Mouse (Mus musculus): ENCODE results near the gene Ntng2.

Gene Ntng2

DNA sequence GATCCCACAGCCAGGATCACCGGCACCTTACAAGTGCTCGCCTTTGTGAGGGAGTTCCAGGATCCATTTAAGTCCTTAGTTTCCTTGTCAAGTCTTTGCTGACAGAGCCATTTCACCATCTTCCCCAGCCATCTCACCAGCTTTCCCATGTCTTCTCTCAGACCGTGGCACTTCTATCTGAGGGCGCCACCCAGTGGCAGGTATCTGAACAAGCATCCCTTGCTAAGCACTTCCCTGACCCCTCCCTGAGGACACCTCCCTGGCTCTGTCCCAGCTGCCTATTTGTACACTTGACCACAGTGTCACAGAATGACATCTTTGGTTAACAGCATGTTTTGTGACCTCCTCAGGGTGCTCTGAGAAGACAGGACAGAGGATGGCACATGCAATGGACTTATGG is 15.2 kb downstream of the Ntng2 start:
- peak; percentile 65 for DNase-seq (ENCODE audit: low read depth, low spot score)

DNA sequence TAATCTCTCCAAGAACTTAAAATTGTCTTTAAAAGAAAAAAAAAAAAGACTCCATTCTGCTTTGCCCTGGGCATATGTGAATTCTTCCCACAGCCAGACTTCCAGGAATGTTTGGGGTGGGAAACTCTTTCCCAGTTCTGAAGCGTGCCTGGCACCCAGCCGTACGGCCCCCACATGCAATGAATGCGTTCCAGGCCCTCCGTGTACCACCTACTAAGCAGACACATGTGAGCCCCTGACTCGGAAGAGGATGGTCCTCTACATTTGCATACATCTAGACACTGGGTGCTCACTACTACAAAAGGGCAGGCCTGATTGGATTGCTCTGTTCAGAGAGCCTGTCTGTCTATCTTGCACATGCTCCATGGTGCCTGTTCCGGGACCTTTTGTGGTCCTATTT is 17.0 kb downstream of the Ntng2 start:
- no peak for DNase-seq (ENCODE audit: low read depth, low spot score)

DNA sequence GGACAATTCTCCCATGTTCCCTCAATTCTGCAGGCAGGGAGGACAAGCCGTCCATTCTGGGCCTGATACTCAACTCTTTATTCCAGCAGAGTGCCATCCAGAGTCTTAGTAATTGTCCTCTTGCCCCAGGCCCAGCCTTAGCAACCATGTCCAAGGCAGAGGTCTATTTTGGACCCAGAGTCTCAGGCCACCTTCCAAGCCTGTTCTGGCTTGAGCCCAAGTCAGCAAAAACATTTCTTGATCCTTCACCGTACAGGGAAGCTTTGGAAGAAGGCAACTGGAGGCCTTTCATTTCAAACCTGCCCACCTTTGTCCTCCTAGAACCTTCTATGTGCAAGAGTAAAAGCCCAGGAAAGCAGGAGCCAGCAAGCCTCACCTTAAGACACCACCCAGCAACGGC is 17.8 kb downstream of the Ntng2 start:
- no peak for DNase-seq (ENCODE audit: low read depth, low spot score)

DNA sequence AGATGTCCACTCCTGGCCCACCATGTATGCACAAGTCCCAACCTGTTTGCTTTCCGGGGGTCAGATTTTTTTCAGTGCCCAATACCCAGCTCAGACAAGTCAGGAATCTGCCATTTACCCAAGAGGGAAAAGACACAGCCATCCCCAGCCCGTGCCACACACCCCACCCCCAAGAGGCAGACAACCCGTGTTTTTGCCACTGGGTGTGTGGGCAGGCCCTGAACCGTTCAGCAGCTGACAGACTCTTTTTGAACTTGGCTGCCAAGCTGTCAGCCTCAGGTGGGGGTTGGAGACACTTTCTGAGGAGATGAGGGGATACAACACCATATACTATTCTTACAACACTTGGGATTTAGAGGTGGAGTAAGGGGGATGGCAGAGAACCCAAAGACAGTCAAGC is 18.8 kb downstream of the Ntng2 start:
- no peak for DNase-seq (ENCODE audit: low read depth, low spot score)

DNA sequence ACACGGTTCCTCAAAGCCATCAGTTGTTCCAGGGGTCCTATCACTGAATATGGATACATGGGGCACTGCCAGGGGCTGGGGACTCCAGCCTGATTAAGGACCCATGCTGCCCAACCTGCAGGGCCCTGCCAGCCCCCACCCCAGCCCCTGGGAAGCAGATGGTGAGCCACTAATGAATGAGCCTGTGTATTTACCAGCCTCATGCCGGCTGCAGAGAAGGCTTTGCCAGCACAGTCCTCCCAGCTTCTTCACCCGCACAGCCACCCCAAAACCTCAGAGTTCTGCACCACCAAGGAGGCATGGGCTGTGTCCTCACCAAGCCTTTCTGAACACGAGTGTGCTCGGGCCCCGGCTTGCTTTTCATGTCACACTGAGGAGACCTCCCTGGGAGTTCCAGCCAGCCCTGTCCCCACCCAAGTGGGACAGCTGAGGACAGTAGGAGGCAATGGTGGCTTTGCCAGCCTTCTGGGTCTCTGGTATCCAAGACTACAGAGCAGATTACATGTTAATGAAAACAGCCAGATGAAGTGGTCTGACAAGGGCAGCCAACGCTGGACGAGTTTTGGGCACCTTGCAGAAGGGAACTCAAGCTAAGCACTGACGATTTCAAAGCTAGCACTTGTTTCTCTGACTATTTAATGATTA is 22.5 kb downstream of the Ntng2 start:
- DNase-seq (ENCODE audit: low read depth, low spot score): no peak

DNA sequence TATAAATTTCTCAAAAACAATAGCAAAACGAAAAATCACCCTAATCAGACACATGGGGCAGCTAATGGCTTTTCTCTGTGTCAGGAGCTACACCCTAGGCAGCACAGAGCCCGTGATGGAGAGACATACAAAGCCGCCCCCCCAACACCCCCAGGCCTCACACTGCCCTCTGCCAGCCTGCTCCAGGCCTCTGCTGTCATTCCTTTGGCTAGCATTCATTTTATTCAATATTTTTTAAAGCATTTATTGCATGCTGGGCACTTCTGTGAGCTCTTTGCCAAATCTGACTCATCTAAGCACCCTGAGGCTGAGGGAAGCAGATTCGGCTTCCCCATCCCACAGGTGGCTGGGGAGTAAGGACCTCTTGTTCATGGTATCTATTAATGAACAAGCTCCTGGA is 26.1 kb downstream of the Ntng2 start:
- DNase-seq (ENCODE audit: low read depth, low spot score): no peak

DNA sequence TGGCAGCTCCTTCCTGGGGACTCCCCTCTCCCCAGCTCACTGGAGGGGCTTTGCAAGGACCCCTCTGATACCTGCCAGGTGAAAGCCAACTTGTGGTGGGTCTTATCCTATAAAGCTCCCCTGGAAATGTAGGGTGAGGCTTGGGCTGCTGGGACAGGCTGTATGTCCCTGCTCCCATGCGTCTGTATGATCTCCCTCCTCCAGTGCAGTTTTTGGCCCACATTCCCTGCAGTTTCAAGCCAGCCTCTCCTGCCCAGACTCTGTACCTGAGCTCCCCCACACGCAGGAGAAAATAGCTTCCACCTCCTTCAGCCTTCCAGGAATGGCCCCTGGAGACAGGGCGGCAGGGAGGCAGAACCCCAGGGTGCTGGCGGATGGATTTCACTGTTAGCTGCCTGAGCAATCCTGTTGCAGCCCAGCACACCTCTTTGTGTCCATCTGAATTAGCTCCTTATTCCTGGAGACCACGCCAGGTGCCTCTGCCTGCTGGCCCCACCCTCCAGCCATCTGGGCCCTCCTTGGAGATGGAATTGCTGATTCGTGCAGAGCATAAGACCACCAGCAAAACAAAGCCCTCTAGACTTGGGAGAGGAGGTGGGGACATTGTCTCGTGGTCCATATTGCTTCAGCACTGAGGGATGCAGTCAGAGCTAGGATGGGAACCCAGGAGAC is 29.1 kb downstream of the Ntng2 start:
- DNase-seq (ENCODE audit: low read depth, low spot score): no peak

DNA sequence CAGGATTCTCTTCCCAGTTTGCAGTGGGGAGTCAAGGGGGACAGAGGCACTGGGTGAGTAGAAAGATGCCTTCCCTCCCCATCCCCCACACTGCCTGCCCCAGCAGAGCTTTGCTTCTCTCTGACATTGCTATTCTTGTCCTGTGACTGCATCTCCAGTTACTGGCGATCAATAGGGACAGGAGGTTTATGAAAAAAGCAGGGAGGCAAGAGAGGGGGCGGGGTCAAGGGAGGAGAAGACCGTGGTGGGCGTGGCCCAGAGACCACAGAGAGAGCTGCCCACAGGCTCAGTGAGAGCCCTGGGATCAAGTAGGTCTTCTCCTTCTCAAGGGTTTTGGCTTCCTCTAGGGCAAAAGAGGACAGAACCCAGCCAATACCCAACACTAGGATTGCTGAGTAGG is 30.5 kb downstream of the Ntng2 start:
- DNase-seq (ENCODE audit: low read depth, low spot score): peak; percentile 11

DNA sequence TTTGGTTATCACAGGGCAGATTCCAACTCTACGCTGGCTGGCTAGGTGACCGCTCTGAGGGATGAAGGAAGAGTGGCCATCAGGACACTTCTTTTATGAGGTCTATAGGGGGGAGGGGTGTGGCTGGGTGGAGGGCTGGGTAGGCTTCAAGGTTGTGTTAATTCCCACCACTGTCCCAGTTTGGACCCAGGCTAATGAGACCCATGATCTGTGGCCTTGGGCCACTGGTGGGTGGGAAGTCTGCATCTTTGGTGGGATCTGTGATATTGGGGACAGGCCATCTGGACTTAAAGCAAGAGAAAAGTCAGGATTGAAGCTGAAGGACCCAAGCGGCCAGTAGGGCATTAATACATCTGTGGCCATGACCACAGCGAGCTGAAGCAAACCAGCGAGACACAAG is 34.0 kb downstream of the Ntng2 start:
- DNase-seq (ENCODE audit: low read depth, low spot score): no peak

DNA sequence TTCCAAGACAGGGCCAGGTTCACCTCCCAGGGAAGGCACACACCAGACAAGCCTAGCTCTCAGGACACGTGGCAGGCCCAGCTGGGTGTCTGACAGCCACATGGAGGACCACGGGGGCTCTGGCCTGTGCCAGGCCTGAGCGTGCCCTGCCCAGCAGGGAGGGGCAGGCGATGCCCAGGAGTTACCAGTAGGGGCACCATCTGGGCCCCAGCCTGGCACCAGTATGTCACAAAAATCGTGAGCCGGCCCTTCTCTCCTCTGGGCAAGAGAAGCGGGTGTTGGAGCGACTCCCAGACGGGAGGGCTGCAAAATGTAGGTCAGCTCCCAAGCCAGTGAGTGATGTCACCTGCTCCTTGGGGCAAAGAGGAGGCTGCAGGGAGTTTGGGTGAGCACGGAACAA is 34.9 kb downstream of the Ntng2 start:
- DNase-seq (ENCODE audit: low read depth, low spot score): no peak

DNA sequence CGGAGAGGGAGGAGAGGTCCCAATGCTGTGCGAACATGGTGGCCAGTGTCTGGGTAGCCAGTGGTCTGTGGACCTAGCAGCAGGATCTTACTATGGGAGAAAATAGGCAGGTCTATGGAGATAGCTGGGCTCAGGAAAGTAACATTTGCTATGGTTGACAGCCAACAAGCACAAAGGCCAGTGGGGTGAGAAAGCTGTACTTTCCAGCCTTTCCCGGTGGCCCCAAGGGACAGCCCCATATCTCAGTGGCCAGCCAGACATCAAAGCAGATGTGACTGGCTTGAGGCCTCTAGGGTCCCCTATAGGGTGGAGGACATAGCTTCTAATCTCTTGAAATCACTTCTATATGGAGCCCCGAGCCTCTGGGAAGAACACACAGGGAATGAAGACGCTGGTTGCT is 35.8 kb downstream of the Ntng2 start:
- no peak for DNase-seq (ENCODE audit: low read depth, low spot score)

DNA sequence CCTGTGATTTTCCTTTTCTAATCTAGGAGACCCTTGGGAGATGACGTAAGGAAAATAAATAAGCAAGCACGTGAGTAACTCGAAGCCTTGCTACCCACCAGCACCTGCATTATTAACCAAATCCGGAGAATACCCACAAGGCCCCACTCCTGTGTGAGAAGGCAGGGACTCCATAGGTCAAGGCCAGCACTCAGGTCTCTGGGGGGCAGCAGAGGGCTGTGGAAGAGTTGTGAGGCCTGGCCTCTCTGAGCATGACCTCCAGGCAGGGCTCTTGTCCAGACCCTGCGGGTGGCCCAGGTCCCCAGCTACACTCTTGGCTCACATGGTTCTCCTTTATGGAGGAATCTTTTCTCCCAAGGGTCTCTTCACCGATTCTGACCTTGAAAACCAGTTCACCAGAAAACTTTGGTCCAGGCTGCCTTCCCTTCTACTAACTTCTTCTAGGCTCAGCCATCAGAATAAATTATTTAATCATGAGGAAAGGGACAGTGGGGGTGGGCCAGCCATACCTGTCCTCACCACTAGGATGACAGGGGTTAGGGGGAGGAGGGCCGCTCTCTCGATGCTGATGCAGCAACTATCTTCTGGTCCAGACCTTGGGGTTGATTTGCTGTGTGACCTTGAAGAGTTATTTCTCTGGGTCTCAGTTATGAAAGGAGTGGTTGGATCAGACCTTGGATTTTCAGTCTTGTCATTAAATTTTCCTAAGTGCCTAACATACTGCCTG is 36.4 kb downstream of the Ntng2 start:
- peak; percentile 22 for DNase-seq (ENCODE audit: low read depth, low spot score)

DNA sequence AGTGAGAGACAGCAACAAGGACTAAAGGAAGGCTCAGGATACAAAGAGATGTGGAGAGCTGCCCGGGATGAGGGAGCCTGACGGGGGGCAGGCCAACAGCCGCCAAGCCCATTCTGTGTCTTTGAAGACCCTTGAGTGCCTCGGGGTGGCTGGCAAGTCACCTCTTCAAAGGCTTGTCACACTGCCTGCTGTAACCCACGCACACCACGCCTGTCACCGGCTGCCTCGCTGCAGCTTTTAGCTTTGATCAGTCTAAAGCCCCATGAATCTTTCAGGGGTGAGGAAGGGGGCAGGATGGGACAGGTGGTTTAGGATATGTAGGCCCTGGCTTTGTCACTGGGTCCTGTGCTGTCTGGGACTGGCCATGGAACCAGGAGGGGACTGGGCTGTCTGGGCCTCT is 46.6 kb downstream of the Ntng2 start:
- no peak for DNase-seq (ENCODE audit: low read depth, low spot score)

DNA sequence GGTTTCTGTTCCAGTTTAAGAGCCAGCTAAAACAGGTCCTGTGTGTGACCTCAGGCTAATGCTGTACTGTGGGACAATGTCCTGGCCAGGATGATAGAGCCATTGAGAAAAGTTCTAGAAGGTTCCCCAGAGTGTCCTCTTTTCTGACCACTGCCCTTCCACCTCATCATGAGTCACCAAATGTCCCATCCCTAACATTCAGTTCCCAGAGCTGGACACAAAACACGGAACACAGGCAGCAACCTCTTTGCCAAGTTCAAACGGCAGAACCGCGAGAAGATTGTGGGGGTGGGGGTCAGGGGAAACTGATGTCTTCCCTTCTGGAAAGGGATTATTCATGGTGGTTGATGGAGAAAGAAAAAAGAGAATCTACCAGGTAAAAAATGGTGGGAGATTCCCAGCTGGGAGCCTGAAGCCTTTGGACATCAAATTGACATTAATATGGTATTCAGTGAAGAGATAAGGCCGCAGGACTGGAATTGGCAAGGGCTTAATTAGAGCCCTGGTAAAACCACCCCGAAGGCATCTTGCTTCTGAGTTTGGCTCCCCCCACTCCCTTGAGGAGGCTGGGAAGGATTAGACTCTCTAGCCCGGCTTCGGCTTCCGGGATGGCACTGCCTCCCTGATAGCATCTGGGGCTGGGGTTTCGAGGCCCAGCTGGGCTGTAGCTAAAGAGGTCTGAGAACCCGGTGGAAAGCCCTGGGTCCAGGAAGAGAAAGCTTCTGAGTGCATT is 51.4 kb downstream of the Ntng2 start:
- DNase-seq (ENCODE audit: low read depth, low spot score): no peak

DNA sequence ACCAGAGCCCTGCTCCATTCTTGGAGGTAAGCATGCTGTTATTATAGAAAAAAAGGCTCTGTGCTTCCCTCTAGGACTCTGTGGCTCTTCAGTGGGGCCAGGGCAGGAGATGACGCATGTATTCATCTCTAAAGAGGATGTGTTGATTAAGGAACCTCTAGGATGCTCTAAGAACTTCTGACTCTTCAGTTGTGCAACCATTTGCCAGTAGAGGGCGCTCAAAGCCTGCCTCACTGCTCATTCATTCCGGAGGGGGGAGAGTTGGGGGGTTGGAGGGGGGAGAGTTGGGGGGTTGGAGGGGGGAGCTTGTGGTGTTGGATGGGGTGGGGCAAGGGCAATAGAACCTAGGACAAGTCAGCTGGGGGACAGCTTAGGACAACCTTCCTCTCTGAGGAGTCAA is 52.9 kb downstream of the Ntng2 start:
- peak; percentile 51 for DNase-seq (ENCODE audit: low read depth, low spot score)

DNA sequence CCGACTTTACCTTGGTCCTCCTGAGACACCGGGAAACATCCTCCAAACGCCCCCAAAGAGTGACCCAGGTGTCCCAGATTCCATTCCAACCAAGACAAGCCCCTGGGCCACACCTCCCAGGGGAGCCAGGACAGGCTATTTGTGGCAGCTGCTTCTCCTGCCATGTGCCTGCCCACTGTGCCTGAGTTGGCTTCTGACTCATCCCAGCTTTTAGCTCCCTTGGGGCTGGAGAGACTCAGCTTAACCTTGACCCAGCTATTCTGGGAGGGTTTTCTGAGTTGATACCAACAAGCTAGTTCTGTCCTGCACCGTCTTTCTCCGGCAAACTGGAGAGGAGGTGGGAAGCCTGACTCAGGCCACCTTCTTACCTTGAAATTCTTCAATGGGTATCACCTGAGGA is 54.4 kb downstream of the Ntng2 start:
- no peak for DNase-seq (ENCODE audit: low read depth, low spot score)

DNA sequence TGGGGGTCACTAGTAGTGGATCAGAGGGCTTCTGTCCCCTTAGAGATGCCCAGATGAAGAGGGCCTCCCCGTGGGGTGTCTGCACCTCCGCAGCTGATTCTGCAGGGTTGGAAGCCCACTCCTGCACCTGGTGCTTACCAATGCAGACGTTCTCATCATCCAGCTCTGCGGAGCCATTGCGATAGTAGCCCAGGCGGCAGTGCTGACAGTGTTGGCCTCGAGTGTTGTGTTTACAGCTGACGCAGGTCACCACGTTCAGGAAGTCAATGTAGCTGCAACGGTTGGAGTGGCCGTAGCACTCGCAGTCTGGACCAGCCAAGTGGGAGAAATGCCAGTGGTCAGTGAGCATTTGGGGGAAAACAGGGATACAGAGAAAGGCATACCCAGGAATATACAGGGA is 56.0 kb downstream of the Ntng2 start:
- DNase-seq (ENCODE audit: low read depth, low spot score): no peak

DNA sequence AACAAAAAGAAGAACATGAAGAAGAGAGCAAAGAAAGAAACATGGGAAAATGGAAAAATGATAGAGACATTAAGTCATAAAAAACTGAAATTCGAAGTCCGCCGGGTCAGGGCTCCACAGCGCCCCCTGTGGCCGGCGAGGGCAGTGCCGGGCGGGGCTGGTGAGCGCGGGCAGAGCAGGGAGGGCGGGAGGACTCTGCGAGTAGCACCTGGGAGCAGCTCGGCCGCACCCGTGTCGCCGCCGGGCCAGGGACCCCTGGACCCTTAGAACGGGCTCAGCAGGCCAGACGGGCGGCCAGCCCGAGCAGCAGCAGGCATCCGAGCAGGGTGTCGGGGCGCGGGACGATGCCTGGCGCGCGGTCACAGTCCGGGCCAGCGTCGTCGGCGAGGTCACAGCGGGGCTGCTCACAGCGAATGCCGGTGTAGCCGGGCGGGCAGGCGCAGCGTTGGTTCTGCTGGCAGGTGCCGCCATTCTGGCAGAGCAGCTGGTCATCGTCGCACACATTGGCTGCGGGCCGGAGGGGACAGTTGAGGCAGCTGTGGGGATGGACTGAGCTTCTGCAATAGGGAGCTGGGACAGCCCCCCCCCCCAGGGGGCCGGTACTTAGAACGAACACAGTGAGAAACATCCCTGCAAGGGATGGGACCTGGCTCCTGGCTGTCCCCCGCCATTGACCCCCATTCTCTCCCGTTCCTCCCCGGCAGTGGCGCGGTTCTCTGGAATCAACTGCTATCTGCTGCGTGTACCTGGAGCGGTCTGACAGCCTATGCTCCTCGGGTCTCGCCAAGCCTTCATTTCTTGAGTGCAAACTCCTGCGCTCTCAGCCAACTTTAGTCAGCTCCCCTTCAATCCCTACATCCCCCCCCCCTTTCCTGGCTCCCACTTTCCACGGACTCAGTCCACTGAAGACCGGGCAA is 58.0 kb downstream of the Ntng2 start:
- peak; percentile 60 for DNase-seq (ENCODE audit: low read depth, low spot score)

DNA sequence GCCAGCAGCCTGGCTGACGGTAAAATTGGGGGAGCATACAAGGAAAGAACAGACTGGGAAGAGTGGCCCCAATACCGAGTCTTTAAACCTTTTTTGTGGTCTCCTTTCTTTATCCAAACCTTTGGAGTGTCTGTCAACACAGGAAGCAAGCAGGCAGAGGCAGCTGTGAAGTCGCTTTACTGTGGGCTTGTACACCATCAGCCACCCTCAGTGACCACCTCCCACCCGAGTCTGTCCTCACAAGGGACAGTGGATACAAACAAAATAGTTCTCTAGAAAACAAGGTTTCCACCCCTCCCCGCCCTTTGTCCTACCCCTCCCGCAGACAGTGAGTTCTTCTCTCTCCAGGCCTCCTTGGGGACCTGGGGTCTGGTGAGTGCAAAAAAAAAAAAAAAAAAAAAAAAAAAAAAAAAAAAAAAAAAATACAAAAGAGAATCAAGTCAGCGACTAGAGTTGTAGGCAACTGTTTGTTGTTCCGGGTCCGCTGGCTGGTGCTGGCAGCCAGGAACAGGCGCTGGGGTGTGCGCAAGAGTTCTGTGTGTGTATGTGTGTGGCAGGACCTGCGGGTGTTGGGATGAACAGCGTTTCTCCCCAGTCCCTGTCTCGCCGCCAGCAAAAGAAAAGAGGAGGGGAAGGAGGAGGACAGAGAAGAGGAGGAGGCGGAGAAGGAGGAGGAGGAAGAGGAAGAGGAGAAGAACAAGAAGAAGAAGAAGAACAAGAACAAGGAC is 58.8 kb downstream of the Ntng2 start:
- no peak for DNase-seq (ENCODE audit: low read depth, low spot score)

DNA sequence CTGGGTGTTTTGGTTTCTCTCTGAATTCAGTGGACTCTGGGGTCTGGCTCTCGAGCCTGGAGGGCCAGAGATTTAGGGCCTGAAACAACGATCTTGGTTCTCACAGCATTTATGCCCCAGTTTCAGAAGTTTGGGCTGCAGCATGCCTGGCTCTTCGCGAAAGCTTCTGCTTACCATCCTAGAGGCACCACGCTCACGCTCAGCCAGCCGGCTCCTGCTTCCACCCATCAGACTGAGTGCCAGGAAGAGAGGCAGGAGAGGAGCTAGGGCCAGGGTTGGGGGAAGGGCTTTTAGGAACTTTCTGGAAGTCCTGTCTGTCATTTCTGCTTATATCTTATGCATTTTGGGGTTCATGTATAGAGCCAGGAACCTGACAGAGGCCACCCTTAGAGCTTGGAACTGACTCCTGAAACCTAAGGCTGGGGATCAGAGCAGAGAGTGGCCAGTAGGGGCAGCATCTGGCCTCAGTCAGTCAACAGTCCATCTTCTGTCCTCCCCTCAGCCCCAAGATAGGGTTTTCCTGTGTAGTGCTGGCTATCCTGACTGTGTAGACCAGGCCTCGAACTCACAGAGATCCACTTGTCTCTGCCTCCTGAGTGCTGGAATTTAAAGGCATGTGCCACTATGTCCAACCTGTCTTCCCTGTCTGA is 60.1 kb downstream of the Ntng2 start:
- DNase-seq (ENCODE audit: low read depth, low spot score): peak; percentile 10
